Mouse (Mus musculus): ENCODE data around the gene Bglap3. TPM values are rescaled to one million over a fixed set of nuclear protein-coding genes. Genes with fewer than 3 reads are reported as not detected.

Bglap3 gene
- polyA plus RNA-seq, 1 experiment from 2014 or later: not detected

DNA sequence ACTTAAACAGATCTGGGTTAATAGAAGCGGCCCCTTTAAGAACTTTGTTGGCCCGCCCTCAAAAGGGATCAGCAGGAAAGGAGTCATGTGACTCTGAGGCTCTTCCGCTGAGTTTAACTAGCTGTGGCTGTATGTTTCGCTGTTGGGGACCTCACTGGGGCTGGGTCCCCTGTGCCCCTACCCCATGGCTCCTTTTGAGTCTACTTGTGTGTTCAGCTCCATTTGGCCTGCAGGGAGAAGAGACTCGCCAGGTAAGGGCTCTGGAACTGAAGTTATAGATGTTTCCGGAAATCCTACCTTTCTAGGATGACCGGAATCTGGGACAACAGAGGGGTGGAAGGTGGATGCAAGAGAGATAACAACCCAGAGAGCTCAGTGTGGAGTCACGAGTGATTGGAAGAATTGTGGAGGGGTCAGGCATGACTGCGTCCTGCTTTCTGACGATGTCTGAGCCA lies 47.6 kb downstream of the Bglap3 start, which contains the start of gene Glmp:
Glmp (plus strand) TSS at position 73 of the 455 bp plus-strand sequence.
- 4% methylated on average over 10 of the region's 10 CpGs for WGBS
- peak within 1 kb of the TSS; percentile 75 for H3K4me3 ChIP-seq (replicated peaks)
- no peaks in the 10 kb centered on the region for H3K9me3 ChIP-seq
- H3K27ac ChIP-seq: no peak within 1 kb of the TSS
- peaks cover 18% of the 10 kb centered on the region for H3K4me1 ChIP-seq (replicated peaks)
- no peaks in the 10 kb centered on the region for H3K27me3 ChIP-seq
- peak; percentile 90 for ATAC-seq
- peak within 1 kb of the TSS; percentile 67 for H3K4me2 ChIP-seq (replicated peaks)
- H3K9ac ChIP-seq (replicated peaks): peak within 1 kb of the TSS; percentile 78
- peaks cover 57% of the 10 kb centered on the region for H3K36me3 ChIP-seq

Other genes starting within 250 kb of the Bglap3 start
- gene Mef2d, start 230.4 kb downstream of the Bglap3 start, polyA plus RNA-seq (2015; fragmentation: Nextera tagmentation; extraction: Ambion mirVana): 15.1 and 16.9 TPM in 2 replicates
- gene Rhbg, start 118.0 kb downstream of the Bglap3 start, polyA plus RNA-seq (2015; fragmentation: Nextera tagmentation; extraction: Ambion mirVana): 0.12 TPM in 1 of 2 replicates, not detected in the other
- 0.16 TPM in 1 of 2 replicates, not detected in the other for gene Gm38392, start 85.5 kb downstream of the Bglap3 start, polyA plus RNA-seq (2015; fragmentation: Nextera tagmentation; extraction: Ambion mirVana)
- gene Tsacc, start 75.7 kb downstream of the Bglap3 start, polyA plus RNA-seq (2015; fragmentation: Nextera tagmentation; extraction: Ambion mirVana): 11.2 and 11.6 TPM in 2 replicates
- 529 and 545 TPM in 2 replicates for gene Cct3, start 75.6 kb downstream of the Bglap3 start, polyA plus RNA-seq (2015; fragmentation: Nextera tagmentation; extraction: Ambion mirVana)
- gene Glmp, start 47.7 kb downstream of the Bglap3 start, polyA plus RNA-seq (2015; fragmentation: Nextera tagmentation; extraction: Ambion mirVana): 93.4 and 104 TPM in 2 replicates
- gene Tmem79, start 36.6 kb downstream of the Bglap3 start, polyA plus RNA-seq (2015; fragmentation: Nextera tagmentation; extraction: Ambion mirVana): 0.66 and 2.0 TPM in 2 replicates
- 70.1 and 78.3 TPM in 2 replicates for gene Smg5, start 36.5 kb downstream of the Bglap3 start, polyA plus RNA-seq (2015; fragmentation: Nextera tagmentation; extraction: Ambion mirVana)
- 0.77 and 1.0 TPM in 2 replicates for gene Paqr6, start 8.2 kb downstream of the Bglap3 start, polyA plus RNA-seq (2015; fragmentation: Nextera tagmentation; extraction: Ambion mirVana)
- not detected in 2 replicates for gene Bglap2, start 6.0 kb upstream of the Bglap3 start, polyA plus RNA-seq (2015; fragmentation: Nextera tagmentation; extraction: Ambion mirVana)
- not detected in 2 replicates for gene Bglap, start 11.7 kb upstream of the Bglap3 start, polyA plus RNA-seq (2015; fragmentation: Nextera tagmentation; extraction: Ambion mirVana)
- 51.7 and 56.8 TPM in 2 replicates for gene Pmf1, start 37.6 kb upstream of the Bglap3 start, polyA plus RNA-seq (2015; fragmentation: Nextera tagmentation; extraction: Ambion mirVana)
- 28.7 and 29.7 TPM in 2 replicates for gene Slc25a44, start 52.4 kb upstream of the Bglap3 start, polyA plus RNA-seq (2015; fragmentation: Nextera tagmentation; extraction: Ambion mirVana)
- gene Sema4a, start 88.4 kb upstream of the Bglap3 start, polyA plus RNA-seq (2015; fragmentation: Nextera tagmentation; extraction: Ambion mirVana): 28.8 and 31.1 TPM in 2 replicates
- gene Lmna, start 137.2 kb upstream of the Bglap3 start, polyA plus RNA-seq (2015; fragmentation: Nextera tagmentation; extraction: Ambion mirVana): 21.4 and 23.4 TPM in 2 replicates
- gene Mex3a, start 159.7 kb upstream of the Bglap3 start, polyA plus RNA-seq (2015; fragmentation: Nextera tagmentation; extraction: Ambion mirVana): 49.5 and 51.5 TPM in 2 replicates
- gene Rab25, start 175.6 kb upstream of the Bglap3 start, polyA plus RNA-seq (2015; fragmentation: Nextera tagmentation; extraction: Ambion mirVana): not detected in 2 replicates
- 181 and 182 TPM in 2 replicates for gene Lamtor2, start 180.3 kb upstream of the Bglap3 start, polyA plus RNA-seq (2015; fragmentation: Nextera tagmentation; extraction: Ambion mirVana)
- 39.1 and 46.7 TPM in 2 replicates for gene Ubqln4, start 181.0 kb upstream of the Bglap3 start, polyA plus RNA-seq (2015; fragmentation: Nextera tagmentation; extraction: Ambion mirVana)
- 142 and 148 TPM in 2 replicates for gene Ssr2, start 203.1 kb upstream of the Bglap3 start, polyA plus RNA-seq (2015; fragmentation: Nextera tagmentation; extraction: Ambion mirVana)
- gene Arhgef2, start 233.2 kb upstream of the Bglap3 start, polyA plus RNA-seq (2015; fragmentation: Nextera tagmentation; extraction: Ambion mirVana): 163 and 175 TPM in 2 replicates

Data from midbrain, embryonic 13.5 days (tissue).